Mouse (Mus musculus) bone marrow, adult 2 months (tissue): ENCODE measurements around the gene Dguok.

Experiments used
- CTCF ChIP-seq: fragments of 200-500 bp; IDR thresholded peaks from 2 replicates; pipeline ENCODE4 v1.5.1; 2011; ENCODE audit warnings: low read length, control low read depth; ENCODE audit not compliant: control insufficient read depth, insufficient read depth
- POLR2A ChIP-seq: fragments of 200-500 bp; IDR thresholded peaks from 2 replicates; pipeline ENCODE4 v1.6.1; 2011; ENCODE audit warnings: low read depth, mild to moderate bottlenecking, control low read depth, low read length, borderline replicate concordance; ENCODE audit not compliant: control insufficient read depth

GRCm38 (mm10) chr6:83447031-83447430 is 59.7 kb downstream of the Dguok start:
- TF ChIP-seq CTCF (no peak), POLR2A (no peak)
